Mouse (Mus musculus) bone marrow, adult 2 months (tissue): ENCODE results near the gene Dcst1. TPM values are rescaled to one million over a fixed set of nuclear protein-coding genes. Genes with fewer than 3 reads are reported as not detected.

ENCODE experiments used
- H3K27ac ChIP-seq: fragments of 200-500 bp; 2 replicates; pipeline ENCODE4 v1.5.1; 2012; ENCODE audit warnings: low read depth, mild to moderate bottlenecking, control low read depth, inconsistent platforms, low read length; ENCODE audit not compliant: control insufficient read depth, poor library complexity, insufficient read depth
- H3K4me1 ChIP-seq: fragments of 200-500 bp; 2 replicates; pipeline ENCODE4 v1.6.1; 2011; ENCODE audit warnings: low read length; ENCODE audit not compliant: control insufficient read depth, insufficient read depth
- H3K4me3 ChIP-seq: fragments of 200-500 bp; replicated peaks from 2 replicates; pipeline ENCODE3; 2011; ENCODE audit warnings: mild to moderate bottlenecking, low read depth, low read length, control low read depth; ENCODE audit not compliant: control insufficient read depth
- CTCF ChIP-seq: fragments of 200-500 bp; IDR thresholded peaks from 2 replicates; pipeline ENCODE4 v1.5.1; 2011; ENCODE audit warnings: low read length, control low read depth; ENCODE audit not compliant: control insufficient read depth, insufficient read depth
- POLR2A ChIP-seq: fragments of 200-500 bp; IDR thresholded peaks from 2 replicates; pipeline ENCODE4 v1.6.1; 2011; ENCODE audit warnings: low read depth, mild to moderate bottlenecking, control low read depth, low read length, borderline replicate concordance; ENCODE audit not compliant: control insufficient read depth
- WGBS: fragments of 180-500 bp; shearing (Covaris S2); methylation state at CpG from one replicate; pipeline ENCODE4 v1.1.7; 2018; 5-methylcytosine and 5-hydroxymethylcytosine counted together
- polyA plus RNA-seq: library from polyadenylated mRNA; stranded (reverse); fragments of >200 nt; gene quantifications from 2 replicates; pipeline ENCODE4 v1.2.4, GENCODE M21; 2011; ENCODE audit warnings: low replicate concordance; ENCODE audit not compliant: missing spikeins, insufficient read depth, insufficient read length

Dcst1 gene
- polyA plus RNA-seq, 1 experiment = 1.3 TPM

DNA sequence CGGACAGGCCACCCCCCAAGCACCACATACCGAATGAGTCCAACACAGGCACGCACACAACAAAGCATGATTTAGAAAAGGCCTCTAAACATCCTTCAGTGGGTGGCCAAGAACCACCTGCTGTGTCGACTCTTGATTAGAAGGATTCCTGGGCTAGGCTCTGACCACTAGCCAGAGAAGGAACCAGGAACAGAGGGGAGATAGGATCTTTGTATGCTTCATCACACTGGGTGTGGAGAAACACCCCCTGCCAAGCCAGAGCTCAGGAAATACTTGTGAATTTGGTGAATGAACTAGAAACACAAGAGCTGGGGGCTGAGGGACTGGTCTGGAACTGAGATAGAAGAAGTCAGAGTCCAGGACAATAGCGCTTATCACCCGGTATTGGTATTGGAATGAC lies 28.5 kb downstream of the Dcst1 start:
- Histone ChIP-seq H3K27ac (no peak overlapping the region), H3K4me1 (no peaks in the 10 kb centered on the region), H3K4me3 (no peak overlapping the region)
- WGBS = 57% methylated on average over 6 of the region's 6 CpGs
- no peak for TF ChIP-seq POLR2A
- no peak for TF ChIP-seq CTCF

DNA sequence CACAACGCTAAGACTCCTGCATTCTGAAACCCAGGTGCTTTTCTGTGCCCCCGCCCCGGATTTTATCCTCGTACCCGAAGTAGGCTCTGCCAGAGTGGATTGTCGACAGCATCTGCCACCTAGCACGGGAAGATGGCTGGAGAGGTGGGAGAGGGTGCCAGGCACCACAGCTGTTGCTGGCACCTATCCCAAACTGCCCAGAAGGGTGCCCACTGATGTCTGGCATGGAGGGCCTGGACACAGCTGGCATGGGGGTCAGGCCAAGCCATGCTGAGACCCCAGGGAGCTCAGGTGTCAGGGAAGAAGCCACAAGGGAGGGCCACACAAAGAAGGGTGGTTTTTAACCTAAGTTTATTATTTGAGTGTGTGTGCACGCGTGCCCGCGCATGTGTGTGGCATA lies 32.0 kb downstream of the Dcst1 start:
- TF ChIP-seq CTCF = no peak
- no peak for TF ChIP-seq POLR2A
- 86% methylated on average over 11 of the region's 11 CpGs for WGBS
- Histone ChIP-seq H3K4me3 (no peak overlapping the region), H3K4me1 (no peaks in the 10 kb centered on the region), H3K27ac (no peak overlapping the region)

DNA sequence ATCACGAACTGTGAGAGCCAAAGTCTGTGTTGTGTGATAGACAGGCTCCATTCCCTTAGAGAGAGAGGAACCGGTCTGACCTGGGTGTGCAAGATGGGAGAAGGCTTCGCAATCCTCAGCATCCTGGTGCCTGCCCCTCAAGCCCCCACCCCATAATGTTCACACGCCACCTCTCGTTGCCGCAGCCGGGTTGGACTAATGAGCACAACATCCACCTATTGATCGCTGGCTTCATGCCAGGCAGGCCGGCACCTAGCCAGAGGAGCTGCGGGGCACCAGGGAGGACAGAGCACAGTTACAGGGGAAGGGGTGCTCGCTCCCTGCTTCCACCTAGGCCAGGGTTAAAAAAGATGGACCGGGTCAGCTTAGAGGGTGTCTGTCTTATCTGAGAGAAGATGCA lies 32.6 kb downstream of the Dcst1 start:
- WGBS = 81% methylated on average over 12 of the region's 12 CpGs
- no peak overlapping the region for H3K4me3 ChIP-seq
- no peaks in the 10 kb centered on the region for H3K4me1 ChIP-seq
- TF ChIP-seq POLR2A (no peak), CTCF (no peak)
- no peak overlapping the region for H3K27ac ChIP-seq

DNA sequence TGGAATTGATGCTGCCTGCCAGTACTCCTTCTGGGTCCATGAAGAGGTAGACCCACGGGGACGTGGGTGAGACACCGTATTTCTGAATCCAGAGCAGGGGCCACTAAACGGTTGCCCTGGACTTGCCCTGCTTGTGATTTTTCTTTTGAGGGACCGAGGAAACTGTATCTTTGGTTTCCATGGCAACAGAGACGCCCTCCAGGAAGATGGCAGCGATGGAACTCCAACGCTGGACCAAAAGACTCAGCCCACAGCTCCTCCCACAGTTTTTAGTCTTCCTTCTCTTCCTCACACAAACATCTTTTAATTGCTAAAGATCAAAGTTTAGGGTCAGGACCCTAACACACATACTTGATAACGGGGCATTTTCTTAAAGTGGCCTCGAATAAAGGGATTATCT lies 33.0 kb downstream of the Dcst1 start:
- no peak for TF ChIP-seq POLR2A
- no peak for TF ChIP-seq CTCF
- no peak overlapping the region for H3K27ac ChIP-seq
- H3K4me1 ChIP-seq = no peaks in the 10 kb centered on the region
- no peak overlapping the region for H3K4me3 ChIP-seq
- WGBS = 82% methylated on average over 10 of the region's 10 CpGs

DNA sequence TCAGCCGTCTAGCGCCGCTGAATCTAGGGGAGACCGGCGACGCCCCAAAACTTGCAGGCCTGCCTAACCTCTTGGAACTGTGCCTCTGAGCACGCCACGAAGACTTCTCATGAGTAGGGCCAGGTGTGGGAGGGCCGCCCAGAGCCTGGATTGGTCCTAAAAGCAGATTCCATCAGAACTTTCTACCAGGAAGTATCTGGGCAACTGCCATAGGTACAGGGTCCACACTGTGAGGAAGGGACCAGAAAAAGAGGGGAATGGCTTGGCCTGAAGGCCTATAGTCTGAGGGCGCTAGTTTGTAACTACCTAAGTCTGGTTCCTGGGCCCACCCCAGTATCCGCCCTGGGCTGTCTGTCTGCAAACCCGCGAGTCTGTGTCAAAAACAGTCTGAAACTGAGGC lies 33.5 kb downstream of the Dcst1 start:
- Histone ChIP-seq H3K4me3 (no peak overlapping the region), H3K4me1 (no peaks in the 10 kb centered on the region), H3K27ac (no peak overlapping the region)
- 73% methylated on average over 13 of the region's 13 CpGs for WGBS
- TF ChIP-seq POLR2A (no peak), CTCF (no peak)

DNA sequence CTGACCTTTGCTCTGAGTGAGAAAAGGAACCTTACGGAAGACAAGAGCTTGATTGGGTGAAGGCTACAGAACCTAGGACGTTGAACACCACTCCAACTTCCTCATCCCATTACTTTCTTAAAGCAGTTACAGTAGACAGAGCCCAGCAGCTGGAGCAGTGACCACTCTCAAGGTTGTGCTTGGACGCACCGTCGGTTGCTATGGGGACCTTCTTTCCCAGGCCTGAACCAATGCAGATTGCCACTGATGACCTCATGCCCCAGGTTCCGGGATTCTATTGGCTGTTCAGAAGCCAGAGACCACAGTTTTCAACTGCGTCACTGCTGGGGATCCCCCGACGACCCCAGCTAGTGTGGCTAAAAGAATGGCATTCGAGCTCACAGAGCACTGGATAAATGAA lies 34.1 kb downstream of the Dcst1 start:
- no peaks in the 10 kb centered on the region for H3K4me1 ChIP-seq
- WGBS = 47% methylated on average over 10 of the region's 10 CpGs
- no peak overlapping the region for H3K4me3 ChIP-seq
- H3K27ac ChIP-seq = no peak overlapping the region
- TF ChIP-seq POLR2A = no peak
- no peak for TF ChIP-seq CTCF

DNA sequence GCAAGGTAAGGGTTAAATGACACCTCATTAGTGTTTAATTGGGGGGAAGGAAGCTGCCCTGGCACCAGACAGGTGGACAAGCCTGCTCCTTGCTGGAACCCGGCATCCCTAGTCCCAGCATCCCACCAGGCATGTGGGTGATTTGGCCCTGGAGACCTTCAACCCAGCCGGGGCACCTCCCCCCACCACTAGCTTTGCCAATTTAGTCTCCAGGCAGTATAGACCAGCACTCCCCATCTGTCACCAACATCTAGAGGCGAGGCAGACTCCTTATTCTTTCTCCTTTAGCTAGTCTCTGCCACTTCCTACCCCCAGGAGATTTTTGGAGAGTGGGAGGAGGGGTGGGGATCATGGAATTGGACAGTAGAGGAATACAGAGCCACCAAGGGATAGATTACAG lies 34.7 kb downstream of the Dcst1 start:
- no peaks in the 10 kb centered on the region for H3K4me1 ChIP-seq
- WGBS = 63% methylated on average over 3 of the region's 3 CpGs
- H3K4me3 ChIP-seq = no peak overlapping the region
- no peak for TF ChIP-seq POLR2A
- no peak for TF ChIP-seq CTCF
- H3K27ac ChIP-seq = no peak overlapping the region

DNA sequence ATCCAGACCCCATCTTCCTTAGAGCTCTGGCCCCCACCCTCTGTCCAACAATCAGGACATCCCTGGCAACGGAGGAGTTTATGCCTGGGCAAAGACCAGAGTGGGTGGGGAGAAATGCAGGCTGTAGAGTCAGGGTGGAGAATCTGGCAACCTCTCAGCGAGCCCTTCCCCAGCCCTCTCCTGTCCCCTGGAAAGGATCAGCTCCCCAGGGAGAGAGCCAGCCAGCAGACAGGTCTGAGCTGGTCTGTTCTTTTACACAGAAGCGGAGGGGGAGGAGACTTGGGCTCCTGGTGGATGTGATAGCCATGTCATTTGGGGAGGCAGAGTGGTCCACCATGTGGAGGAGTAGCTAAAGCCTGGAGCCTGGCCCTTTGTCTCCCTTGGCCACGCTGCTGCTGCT lies 36.4 kb downstream of the Dcst1 start:
- no peak overlapping the region for H3K4me3 ChIP-seq
- TF ChIP-seq POLR2A (no peak), CTCF (no peak)
- 53% methylated on average over 4 of the region's 4 CpGs for WGBS

DNA sequence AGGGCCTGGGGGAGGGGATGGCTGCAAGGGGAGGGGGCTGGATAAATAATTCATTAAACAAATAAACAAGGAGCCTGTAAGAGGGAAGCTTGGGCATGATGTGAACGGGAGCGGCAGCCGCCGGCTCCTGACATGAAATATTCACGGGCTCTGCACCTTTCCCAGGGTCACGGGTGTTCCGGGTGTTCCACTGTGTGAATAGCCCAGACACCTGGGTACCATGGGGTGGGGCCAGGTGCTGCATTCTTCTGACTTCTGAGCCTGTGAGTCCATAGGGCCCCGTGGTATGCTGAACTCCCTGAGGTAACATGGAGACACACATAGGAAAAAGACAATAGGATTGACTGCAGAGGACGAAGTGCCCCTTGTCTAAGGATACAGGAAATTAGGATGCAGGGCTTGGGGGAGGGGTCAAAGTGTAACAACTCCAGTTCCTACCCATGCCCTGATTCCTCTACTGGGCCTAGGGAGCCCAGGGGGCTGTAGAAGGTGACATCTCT lies 37.6 kb downstream of the Dcst1 start:
- H3K4me1 ChIP-seq = peaks cover under 1% of the 10 kb centered on the region; the same call in 1 of the 2 replicates
- TF ChIP-seq POLR2A (no peak), CTCF (no peak)

More for the DNA sequence above, 36.4 kb downstream of the Dcst1 start:
- Histone ChIP-seq H3K4me1 (no peaks in the 10 kb centered on the region), H3K27ac (no peak overlapping the region; the same call in 1 of the 2 replicates)

More for the DNA sequence above, 37.6 kb downstream of the Dcst1 start:
- 76% methylated on average over 9 of the region's 9 CpGs for WGBS
- no peak overlapping the region for H3K27ac ChIP-seq
- no peak overlapping the region for H3K4me3 ChIP-seq
